Mouse (Mus musculus): ENCODE results near the gene Tmem178b. TPM values are rescaled to one million over a fixed set of nuclear protein-coding genes. Genes with fewer than 3 reads are reported as not detected.

The Tmem178b gene
- polyA plus RNA-seq, 1 experiment = not detected

DNA sequence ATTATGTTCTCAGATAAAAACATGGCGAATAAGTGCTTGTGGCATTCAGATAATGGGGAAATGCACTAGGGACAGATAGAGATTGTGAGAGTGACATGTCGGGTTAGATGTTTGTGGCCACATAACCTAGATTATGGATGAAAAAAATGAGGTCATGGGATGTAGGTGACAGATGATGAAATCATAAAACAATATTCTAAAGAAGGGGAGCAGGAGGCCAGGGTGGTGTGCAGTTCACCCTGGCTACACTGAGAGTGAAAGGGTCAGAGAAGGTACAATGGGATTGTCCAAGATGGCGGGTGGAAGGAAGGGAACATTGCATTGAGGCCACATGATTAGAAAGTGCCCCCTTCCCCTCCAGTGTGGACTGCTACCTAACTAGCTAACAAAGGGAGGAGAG lies 160.9 kb downstream of the Tmem178b start:
- H3K4me1 ChIP-seq (ENCODE audit: control insufficient read depth, insufficient read depth, low read length) = no peaks in the 10 kb centered on the region
- no peak overlapping the region for H3K4me3 ChIP-seq (replicated peaks; ENCODE audit: control insufficient read depth, low read depth, low read length)
- WGBS = 74% methylated on average over 3 of the region's 3 CpGs
- no peak for TF ChIP-seq POLR2A (IDR thresholded peaks at IDR 0.05; ENCODE audit: borderline replicate concordance, control insufficient read depth, low read depth, low read length)
- TF ChIP-seq CTCF (IDR thresholded peaks at IDR 0.05; ENCODE audit: control insufficient read depth, insufficient read depth, low read length) = no peak
- no peak overlapping the region for H3K27ac ChIP-seq (ENCODE audit: control insufficient read depth, insufficient read depth, low read depth, low read length, poor library complexity)

DNA sequence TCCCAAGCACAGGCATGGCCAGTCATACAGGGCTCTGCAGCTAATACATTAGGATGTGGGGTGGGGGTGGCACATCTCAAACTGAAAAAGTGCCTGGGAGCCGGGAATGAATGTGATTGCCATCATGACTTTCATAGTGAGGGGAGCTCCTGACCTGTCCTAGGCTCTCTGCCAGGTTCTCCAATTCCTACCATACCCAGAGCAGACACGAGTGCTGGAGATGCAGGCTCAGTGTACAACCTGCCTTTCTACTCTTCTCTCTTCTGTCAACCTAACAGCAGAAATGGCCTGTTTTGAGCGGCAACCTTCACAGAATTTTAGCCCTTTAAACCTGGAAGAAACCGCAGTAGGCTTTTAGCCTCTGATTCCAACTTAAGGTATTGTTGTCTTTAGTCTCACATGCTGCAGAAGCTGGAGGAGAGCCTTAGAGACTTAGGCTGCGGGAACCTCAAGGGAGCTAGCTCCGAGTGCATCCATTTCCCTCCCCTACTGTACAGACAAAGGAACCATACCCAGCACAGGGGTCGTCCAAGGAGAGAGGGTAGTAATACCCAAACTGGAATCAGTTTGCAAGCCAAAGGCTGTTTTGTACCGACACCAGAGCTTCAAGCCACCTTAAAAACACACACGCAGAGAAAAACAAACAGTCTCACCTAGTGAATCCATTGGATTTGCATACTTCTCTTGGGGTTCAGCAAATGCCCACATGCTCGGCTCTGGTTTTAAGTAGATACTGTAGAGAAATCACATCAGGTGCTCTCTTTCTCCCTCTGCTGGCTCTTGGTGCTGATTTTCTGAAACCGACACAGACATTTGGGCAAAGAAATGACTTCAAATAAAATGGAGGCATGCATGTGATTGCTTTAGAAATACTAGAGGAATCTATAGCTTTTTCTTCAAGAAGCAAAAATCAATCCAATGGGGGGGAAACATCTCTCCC lies 176.2 kb downstream of the Tmem178b start:
- Histone ChIP-seq H3K4me3 (replicated peaks; ENCODE audit: control insufficient read depth, low read depth, low read length) (no peak overlapping the region), H3K4me1 (ENCODE audit: control insufficient read depth, insufficient read depth, low read length) (no peaks in the 10 kb centered on the region), H3K27ac (ENCODE audit: control insufficient read depth, insufficient read depth, low read depth, low read length, poor library complexity) (no peak overlapping the region)
- 40% methylated on average over 11 of the region's 11 CpGs for WGBS
- no peak for TF ChIP-seq POLR2A (IDR thresholded peaks at IDR 0.05; ENCODE audit: borderline replicate concordance, control insufficient read depth, low read depth, low read length)
- no peak for TF ChIP-seq CTCF (IDR thresholded peaks at IDR 0.05; ENCODE audit: control insufficient read depth, insufficient read depth, low read length)

DNA sequence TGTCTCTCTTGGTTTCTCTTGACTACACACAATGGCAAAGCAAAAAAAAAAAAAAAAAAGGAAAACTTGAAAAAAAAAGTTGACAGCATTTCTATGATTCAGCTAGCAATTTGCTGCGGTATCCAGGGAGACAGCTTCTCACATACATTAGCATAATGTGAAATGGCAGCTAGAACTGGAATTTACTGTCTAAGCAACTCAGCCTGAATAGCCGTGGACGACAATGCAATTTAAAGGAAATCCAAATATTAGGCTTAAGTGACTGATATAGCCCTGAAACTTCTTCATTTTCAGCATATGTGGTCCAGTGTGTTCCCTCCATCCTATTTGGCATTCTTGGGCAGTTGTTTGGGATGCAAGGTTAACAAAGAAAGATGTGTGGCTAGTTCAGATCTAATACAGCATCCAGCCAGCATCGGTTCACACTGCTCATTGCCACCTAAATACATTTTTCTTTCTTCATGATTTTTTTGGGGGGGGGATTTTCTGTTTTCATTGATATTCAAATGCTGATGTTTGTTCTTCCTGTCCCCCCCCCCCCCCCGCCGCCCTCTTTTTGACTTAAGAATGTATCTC lies 176.9 kb downstream of the Tmem178b start:
- Histone ChIP-seq H3K4me3 (replicated peaks; ENCODE audit: control insufficient read depth, low read depth, low read length) (no peak overlapping the region), H3K27ac (ENCODE audit: control insufficient read depth, insufficient read depth, low read depth, low read length, poor library complexity) (no peak overlapping the region), H3K4me1 (ENCODE audit: control insufficient read depth, insufficient read depth, low read length) (no peaks in the 10 kb centered on the region)
- 79% methylated on average over 6 of the region's 6 CpGs for WGBS
- no peak for TF ChIP-seq POLR2A (IDR thresholded peaks at IDR 0.05; ENCODE audit: borderline replicate concordance, control insufficient read depth, low read depth, low read length)
- TF ChIP-seq CTCF (IDR thresholded peaks at IDR 0.05; ENCODE audit: control insufficient read depth, insufficient read depth, low read length) = no peak

DNA sequence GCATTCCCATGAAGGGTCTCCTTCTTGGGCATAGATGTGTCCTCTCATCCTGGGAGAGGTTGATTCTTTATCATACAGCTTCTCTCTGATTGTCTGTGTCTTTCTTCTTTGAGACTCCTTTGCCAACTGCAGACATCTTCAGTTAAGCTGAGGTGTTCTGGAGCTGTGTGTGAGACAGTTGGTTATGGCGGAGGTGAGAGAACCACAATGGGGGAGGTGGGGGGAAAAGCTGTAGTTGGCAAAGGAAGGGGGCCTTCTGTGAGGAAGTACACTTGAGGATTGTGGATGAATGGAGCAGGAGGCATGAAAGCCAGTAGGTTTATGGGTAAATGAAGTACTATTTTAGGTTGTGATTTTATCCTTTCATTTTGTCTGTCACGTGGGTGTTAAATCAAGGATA lies 178.6 kb downstream of the Tmem178b start:
- Histone ChIP-seq H3K4me1 (ENCODE audit: control insufficient read depth, insufficient read depth, low read length) (no peaks in the 10 kb centered on the region), H3K4me3 (replicated peaks; ENCODE audit: control insufficient read depth, low read depth, low read length) (no peak overlapping the region), H3K27ac (ENCODE audit: control insufficient read depth, insufficient read depth, low read depth, low read length, poor library complexity) (no peak overlapping the region)
- WGBS = 74% methylated on average over 2 of the region's 2 CpGs
- TF ChIP-seq POLR2A (IDR thresholded peaks at IDR 0.05; ENCODE audit: borderline replicate concordance, control insufficient read depth, low read depth, low read length) (no peak), CTCF (IDR thresholded peaks at IDR 0.05; ENCODE audit: control insufficient read depth, insufficient read depth, low read length) (no peak)

DNA sequence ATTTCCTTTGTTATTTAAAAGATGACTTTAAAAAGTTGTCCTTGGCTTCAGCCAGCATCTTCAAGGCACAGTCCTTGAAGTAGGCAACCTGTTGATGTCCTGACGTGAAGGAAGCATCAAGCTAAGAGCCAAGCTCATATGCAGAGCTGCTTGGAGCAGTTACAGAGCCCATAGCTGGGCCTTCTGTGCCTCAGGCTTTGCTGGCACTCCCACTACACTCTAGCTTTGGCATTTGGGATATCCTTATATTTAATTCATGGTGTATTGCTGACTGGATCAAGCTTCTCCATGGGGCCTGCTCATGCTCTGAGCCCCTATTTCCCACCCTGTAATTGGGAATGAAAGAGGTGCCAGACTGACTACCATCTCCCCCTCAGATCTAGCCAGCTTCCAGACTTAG lies 179.5 kb downstream of the Tmem178b start:
- WGBS = 79% methylated on average over 1 of the region's 1 CpGs
- Histone ChIP-seq H3K4me3 (replicated peaks; ENCODE audit: control insufficient read depth, low read depth, low read length) (no peak overlapping the region), H3K27ac (ENCODE audit: control insufficient read depth, insufficient read depth, low read depth, low read length, poor library complexity) (no peak overlapping the region), H3K4me1 (ENCODE audit: control insufficient read depth, insufficient read depth, low read length) (no peaks in the 10 kb centered on the region)
- TF ChIP-seq CTCF (IDR thresholded peaks at IDR 0.05; ENCODE audit: control insufficient read depth, insufficient read depth, low read length) (no peak), POLR2A (IDR thresholded peaks at IDR 0.05; ENCODE audit: borderline replicate concordance, control insufficient read depth, low read depth, low read length) (no peak)

DNA sequence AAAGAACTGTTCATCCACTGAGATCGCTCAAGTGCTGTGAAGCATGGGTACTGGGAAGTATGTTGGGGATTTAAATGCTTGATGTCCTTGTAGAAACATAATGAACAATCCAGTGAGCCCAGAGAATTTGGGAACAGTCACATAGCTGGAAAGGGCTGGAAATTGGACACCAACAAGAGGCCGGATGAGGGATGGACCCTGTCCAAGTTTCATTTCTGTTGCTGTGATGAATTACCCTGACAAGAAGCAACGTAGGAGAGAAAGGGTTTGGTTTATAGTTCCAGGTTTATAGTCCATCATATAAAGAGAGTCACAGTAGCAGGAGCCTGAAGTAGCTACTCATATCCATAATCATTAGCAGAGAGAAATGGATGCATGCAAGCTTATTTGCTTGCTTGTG lies 186.4 kb downstream of the Tmem178b start:
- no peaks in the 10 kb centered on the region for H3K4me1 ChIP-seq (ENCODE audit: control insufficient read depth, insufficient read depth, low read length)
- TF ChIP-seq CTCF (IDR thresholded peaks at IDR 0.05; ENCODE audit: control insufficient read depth, insufficient read depth, low read length) (no peak), POLR2A (IDR thresholded peaks at IDR 0.05; ENCODE audit: borderline replicate concordance, control insufficient read depth, low read depth, low read length) (no peak)
- WGBS = 66% methylated on average over 3 of the region's 3 CpGs
- no peak overlapping the region for H3K4me3 ChIP-seq (replicated peaks; ENCODE audit: control insufficient read depth, low read depth, low read length)
- no peak overlapping the region for H3K27ac ChIP-seq (ENCODE audit: control insufficient read depth, insufficient read depth, low read depth, low read length, poor library complexity)

DNA sequence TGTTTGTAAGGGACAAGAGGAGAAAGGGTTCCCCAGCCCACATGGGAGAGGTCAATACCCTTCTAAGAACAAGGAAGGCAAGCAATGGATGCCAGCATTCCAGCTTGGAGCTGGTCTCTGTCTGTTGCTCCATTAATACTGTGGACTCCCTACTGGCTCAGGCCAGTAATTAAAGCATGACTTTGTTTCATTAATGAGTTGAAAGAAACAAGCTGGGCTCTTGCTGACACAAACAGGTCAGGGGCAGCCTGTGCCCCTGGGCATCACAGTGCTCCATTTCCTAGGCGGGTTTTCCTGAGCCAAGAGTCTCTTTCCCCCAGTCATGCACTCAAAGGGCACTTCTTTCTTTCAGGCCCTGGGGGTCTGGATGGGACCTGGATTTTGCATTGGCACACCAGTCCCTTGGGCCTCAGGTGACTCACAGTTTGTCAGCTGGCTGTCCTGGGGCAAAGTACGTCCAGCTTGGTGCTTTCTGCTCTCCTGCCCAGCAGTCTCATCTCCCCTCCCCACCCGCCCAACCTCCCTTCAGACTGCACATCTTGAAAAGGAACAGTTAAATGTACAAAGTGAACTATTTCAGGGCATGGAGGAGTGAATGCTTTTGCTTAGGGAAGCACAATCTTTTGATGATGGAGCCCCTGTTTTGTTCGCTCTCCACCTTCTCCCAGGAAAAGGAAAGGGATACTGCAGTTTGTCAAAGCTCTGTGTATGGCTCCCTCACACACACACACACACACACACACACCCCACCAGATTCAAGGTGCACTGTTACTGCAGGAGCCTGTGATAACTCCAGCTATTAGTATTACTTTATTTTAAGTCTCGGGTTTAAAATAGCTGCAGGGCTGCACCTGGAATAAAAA lies 188.5 kb downstream of the Tmem178b start:
- TF ChIP-seq POLR2A (IDR thresholded peaks at IDR 0.05; ENCODE audit: borderline replicate concordance, control insufficient read depth, low read depth, low read length) = no peak
- TF ChIP-seq CTCF (IDR thresholded peaks at IDR 0.05; ENCODE audit: control insufficient read depth, insufficient read depth, low read length) = no peak
- H3K27ac ChIP-seq (ENCODE audit: control insufficient read depth, insufficient read depth, low read depth, low read length, poor library complexity) = no peak overlapping the region
- no peaks in the 10 kb centered on the region for H3K4me1 ChIP-seq (ENCODE audit: control insufficient read depth, insufficient read depth, low read length)
- 73% methylated on average over 5 of the region's 5 CpGs for WGBS
- H3K4me3 ChIP-seq (replicated peaks; ENCODE audit: control insufficient read depth, low read depth, low read length) = no peak overlapping the region

DNA sequence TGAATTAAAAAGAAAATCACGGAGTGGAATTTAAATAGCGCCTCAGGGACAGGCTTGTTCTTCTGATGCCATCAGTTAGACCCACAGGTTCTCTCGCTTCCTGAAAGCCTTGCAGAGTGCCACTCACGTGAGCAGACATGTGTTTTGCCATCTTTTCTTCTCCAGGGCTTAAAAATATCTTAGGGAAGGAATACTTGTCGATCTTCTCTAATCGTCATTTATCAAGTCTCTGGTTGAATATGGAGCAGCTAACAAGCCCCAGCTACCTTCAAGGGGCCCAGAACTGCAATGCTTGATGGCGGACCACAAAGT lies 189.1 kb downstream of the Tmem178b start:
- Histone ChIP-seq H3K27ac (ENCODE audit: control insufficient read depth, insufficient read depth, low read depth, low read length, poor library complexity) (no peak overlapping the region), H3K4me1 (ENCODE audit: control insufficient read depth, insufficient read depth, low read length) (no peaks in the 10 kb centered on the region), H3K4me3 (replicated peaks; ENCODE audit: control insufficient read depth, low read depth, low read length) (no peak overlapping the region)
- 80% methylated on average over 7 of the region's 7 CpGs for WGBS
- TF ChIP-seq CTCF (IDR thresholded peaks at IDR 0.05; ENCODE audit: control insufficient read depth, insufficient read depth, low read length) = no peak
- no peak for TF ChIP-seq POLR2A (IDR thresholded peaks at IDR 0.05; ENCODE audit: borderline replicate concordance, control insufficient read depth, low read depth, low read length)
